Mouse (Mus musculus) MEL (cell line): ENCODE measurements around the gene Dnase1l2.

Experiments
- CTCF ChIP-seq, 3 experiments: IDR thresholded peaks in 2 of 3; conservative IDR thresholded peaks in 1 of 3; 2 replicates each; pipeline ENCODE4 v1.5.1; 2011 to 2012; ENCODE audit warnings: low read length in 3 of 3, low read depth in 2 of 3, mild to moderate bottlenecking in 2 of 3, improper control_type of control experiment in 1 of 3, inconsistent platforms in 1 of 3, mixed read lengths in 1 of 3, moderate library complexity in 1 of 3; ENCODE audit not compliant: control insufficient read depth in 1 of 3, insufficient read depth in 1 of 3, poor library complexity in 1 of 3, severe bottlenecking in 1 of 3
- EP300 ChIP-seq, 2 experiments: IDR thresholded peaks; 2 replicates each; pipeline ENCODE4 v1.6.1; 2011; ENCODE audit warnings: improper control_type of control experiment in 2 of 2, low read length in 2 of 2, low read depth in 1 of 2, mild to moderate bottlenecking in 1 of 2
- GATA1 ChIP-seq: IDR thresholded peaks from 2 replicates; pipeline ENCODE4 v1.6.1; 2011; ENCODE audit warnings: low read depth, low read length, improper control_type of control experiment
- HCFC1 ChIP-seq: IDR thresholded peaks from 2 replicates; pipeline ENCODE4 v1.6.1; 2012; ENCODE audit warnings: low read depth, mild to moderate bottlenecking, inconsistent platforms, low read length, improper control_type of control experiment, moderate library complexity
- MAZ ChIP-seq: IDR thresholded peaks from 2 replicates; pipeline ENCODE4 v1.6.1; 2012; ENCODE audit warnings: low read depth, mild to moderate bottlenecking, inconsistent platforms, low read length, improper control_type of control experiment
- POLR2A ChIP-seq, 2 experiments: IDR thresholded peaks; 2 replicates each; pipeline ENCODE4 v1.6.1; 2011 to 2012; ENCODE audit warnings: low read length in 2 of 2, mild to moderate bottlenecking in 2 of 2, control low read depth in 1 of 2, improper control_type of control experiment in 1 of 2, low read depth in 1 of 2, moderate library complexity in 1 of 2; ENCODE audit not compliant: control insufficient read depth in 1 of 2, insufficient read depth in 1 of 2, poor library complexity in 1 of 2
- SIN3A ChIP-seq: IDR thresholded peaks from 2 replicates; pipeline ENCODE4 v1.6.1; 2012; ENCODE audit warnings: low read length, improper control_type of control experiment, inconsistent platforms
- SMC3 ChIP-seq: IDR thresholded peaks from 2 replicates; pipeline ENCODE4 v1.6.1; 2011; ENCODE audit warnings: low read depth, low read length, improper control_type of control experiment
- TAL1 ChIP-seq: IDR thresholded peaks from 2 replicates; pipeline ENCODE4 v1.6.1; 2012; ENCODE audit warnings: mild to moderate bottlenecking, inconsistent platforms, low read length, moderate library complexity, mixed read lengths
- TBP ChIP-seq: IDR thresholded peaks from 2 replicates; pipeline ENCODE4 v1.8.0; 2011; ENCODE audit warnings: low read depth, low read length, improper control_type of control experiment

- TF ChIP-seq EP300 (IDR thresholded peaks at IDR 0.05; ENCODE audit: low read depth in 1 of 2, low read length in 2 of 2) (no peak), TBP (no peak), CTCF (IDR thresholded peaks at IDR 0.05 in 2 of 3, conservative IDR thresholded peaks at IDR 0.05 in 1 of 3; ENCODE audit: control insufficient read depth in 1 of 3, insufficient read depth in 1 of 3, low read depth in 2 of 3, low read length in 3 of 3, poor library complexity in 1 of 3, severe bottlenecking in 1 of 3) (no peak), GATA1 (no peak), SIN3A (peak; percentile 27; the same call in 1 of the 2 replicates), POLR2A (IDR thresholded peaks at IDR 0.05; ENCODE audit: control insufficient read depth in 1 of 2, insufficient read depth in 1 of 2, low read depth in 1 of 2, low read length in 2 of 2, poor library complexity in 1 of 2) (no peak), SMC3 (no peak), TAL1 (no peak), MAZ (no peak), HCFC1 (no peak)
These were observed 28.0 kb upstream of the Dnase1l2 start for GRCm38 (mm10) chr17:24470701-24471527.
